Mouse (Mus musculus) heart, postnatal 0 days (tissue): ENCODE results near the gene Pld3. TPM values are rescaled to one million over a fixed set of nuclear protein-coding genes. Genes with fewer than 3 reads are reported as not detected.

Experiments
- ATAC-seq: fragments of 200-750 bp; cut with Nextera tagmentation; 2 replicates; pipeline ENCODE4 v1.8.0; 2017; ENCODE audit warnings: low read depth, moderate number of reproducible peaks, moderate library complexity; ENCODE audit not compliant: insufficient read depth
- DNase-seq: peaks from one replicate; pipeline ENCODE4 v3.0.0-alpha.2; 2016; ENCODE audit warnings: low spot score
- H3K27ac ChIP-seq: fragments of 300-500 bp; sonication (generic); 2 replicates; pipeline ENCODE4 v1.5.1; 2014; ENCODE audit warnings: low read depth, mild to moderate bottlenecking
- H3K27me3 ChIP-seq: fragments of 300-500 bp; sonication (generic); 2 replicates; pipeline ENCODE4 v1.6.1; 2014; ENCODE audit warnings: low read length, mixed read lengths; ENCODE audit not compliant: control insufficient read depth, insufficient read depth
- H3K36me3 ChIP-seq: fragments of 300-500 bp; sonication (generic); replicated peaks from 2 replicates; pipeline ENCODE4 v1.6.1; 2014; ENCODE audit warnings: low read length, mixed read lengths; ENCODE audit not compliant: control insufficient read depth, insufficient read depth
- H3K4me1 ChIP-seq: fragments of 300-500 bp; sonication (generic); 2 replicates; pipeline ENCODE4 v1.6.1; 2014; ENCODE audit warnings: antibody characterized with exemption; ENCODE audit not compliant: control insufficient read depth, insufficient read depth
- H3K4me2 ChIP-seq: fragments of 300-500 bp; sonication (generic); 2 replicates; pipeline ENCODE4 v1.6.1; 2014; ENCODE audit warnings: low read depth, mild to moderate bottlenecking, low read length, moderate library complexity
- H3K4me3 ChIP-seq: fragments of 300-500 bp; sonication (generic); 2 replicates; pipeline ENCODE4 v1.5.1; 2014; ENCODE audit warnings: low read depth, low read length
- H3K9ac ChIP-seq: fragments of 300-500 bp; sonication (generic); replicated peaks from 2 replicates; pipeline ENCODE4 v1.6.1; 2014; ENCODE audit warnings: low read depth, low read length, mixed read lengths
- H3K9me3 ChIP-seq: fragments of 300-500 bp; sonication (generic); replicated peaks from 2 replicates; pipeline ENCODE4 v1.6.1; 2016; ENCODE audit warnings: low read length; ENCODE audit not compliant: control insufficient read depth
- CTCF ChIP-seq: IDR thresholded peaks from 2 replicates; pipeline ENCODE4 v1.5.1; 2016; ENCODE audit warnings: antibody characterized with exemption, control low read depth, low read depth
- EP300 ChIP-seq: IDR thresholded peaks from 2 replicates; pipeline ENCODE4 v1.6.1; 2016; ENCODE audit warnings: antibody characterized with exemption, low read depth
- WGBS: fragments of 180-500 bp; shearing (Covaris S2); extraction: QIAGEN DNeasy Blood & Tissue Kit; methylation state at CpG from one replicate; pipeline ENCODE4 v1.1.7; 2014; 5-methylcytosine and 5-hydroxymethylcytosine counted together
- polyA plus RNA-seq: library from polyadenylated mRNA; unstranded; fragments of >200 nt; fragmentation: Nextera tagmentation; extraction: Ambion mirVana; gene quantifications from 2 replicates; pipeline ENCODE4 v1.2.1, GENCODE M21; 2015
- total RNA-seq: library from RNA; depleted of rRNA; stranded (reverse); fragments of >200 nt; gene quantifications from 2 replicates; pipeline ENCODE4 v1.2.3, GENCODE M21; 2014; ENCODE audit warnings: low replicate concordance

Gene Pld3
- total and polyA plus RNA-seq, 2 experiments from 2014 or later: 38.9 to 58.5 TPM

GRCm38 (mm10) chr7:27576914-27577313 is 23.9 kb upstream of the Pld3 start:
- no peak overlapping the region for H3K9ac ChIP-seq
- 0 out of 2 replicates have a peak, but pooled peaks have one; percentile 25 for TF ChIP-seq CTCF
- TF ChIP-seq EP300: no peak
- H3K27ac ChIP-seq: no peak overlapping the region
- no peak overlapping the region for H3K4me2 ChIP-seq
- H3K27me3 ChIP-seq: no peaks in the 10 kb centered on the region
- no peak for DNase-seq
- H3K36me3 ChIP-seq: peaks cover 90% of the 10 kb centered on the region
- no peak overlapping the region for H3K4me3 ChIP-seq
- 0 out of 2 replicates have a peak, but pooled peaks have one; percentile 10 for ATAC-seq
- WGBS: 67% methylated on average over 6 of the region's 6 CpGs
- H3K9me3 ChIP-seq: no peaks in the 10 kb centered on the region
- no peaks in the 10 kb centered on the region for H3K4me1 ChIP-seq

GRCm38 (mm10) chr7:27574124-27574880 is 21.3 kb upstream of the Pld3 start:
- Histone ChIP-seq H3K36me3 (peaks cover 87% of the 10 kb centered on the region), H3K4me1 (no peaks in the 10 kb centered on the region), H3K4me3 (no peak overlapping the region), H3K27me3 (no peaks in the 10 kb centered on the region), H3K4me2 (no peak overlapping the region), H3K9me3 (no peaks in the 10 kb centered on the region), H3K9ac (no peak overlapping the region), H3K27ac (no peak overlapping the region)
- TF ChIP-seq EP300: no peak
- TF ChIP-seq CTCF: no peak
- WGBS: 91% methylated on average over 14 of the region's 14 CpGs
- DNase-seq: no peak
- ATAC-seq: no peak

GRCm38 (mm10) chr7:27572133-27572532 is 19.1 kb upstream of the Pld3 start:
- no peaks in the 10 kb centered on the region for H3K9me3 ChIP-seq
- 95% methylated on average over 4 of the region's 4 CpGs for WGBS
- TF ChIP-seq CTCF: no peak
- TF ChIP-seq EP300: no peak
- no peaks in the 10 kb centered on the region for H3K27me3 ChIP-seq
- peaks cover 89% of the 10 kb centered on the region for H3K36me3 ChIP-seq
- no peak overlapping the region for H3K9ac ChIP-seq
- H3K4me3 ChIP-seq: no peak overlapping the region
- DNase-seq: no peak
- H3K4me2 ChIP-seq: no peak overlapping the region
- ATAC-seq: no peak
- H3K4me1 ChIP-seq: no peaks in the 10 kb centered on the region
- H3K27ac ChIP-seq: no peak overlapping the region

GRCm38 (mm10) chr7:27569580-27570224 is 16.7 kb upstream of the Pld3 start:
- Histone ChIP-seq H3K9me3 (no peaks in the 10 kb centered on the region), H3K27me3 (no peaks in the 10 kb centered on the region), H3K9ac (no peak overlapping the region), H3K4me2 (no peak overlapping the region), H3K36me3 (peaks cover 82% of the 10 kb centered on the region), H3K4me3 (no peak overlapping the region), H3K27ac (no peak overlapping the region), H3K4me1 (no peaks in the 10 kb centered on the region)
- no peak for TF ChIP-seq CTCF
- ATAC-seq (peak; percentile 30; the same call in 1 of the 2 replicates), DNase-seq (no peak)
- 82% methylated on average over 5 of the region's 5 CpGs for WGBS

GRCm38 (mm10) chr7:27560978-27561377 is 8.0 kb upstream of the Pld3 start:
- H3K27me3 ChIP-seq: no peaks in the 10 kb centered on the region
- 50% methylated on average over 1 of the region's 1 CpGs for WGBS
- H3K4me2 ChIP-seq: peak overlapping the region; percentile 61
- peak overlapping the region; percentile 36 for H3K4me3 ChIP-seq
- DNase-seq (no peak), ATAC-seq (no peak)
- no peak for TF ChIP-seq CTCF
- TF ChIP-seq EP300: no peak
- peaks cover 34% of the 10 kb centered on the region for H3K36me3 ChIP-seq
- H3K9me3 ChIP-seq: no peaks in the 10 kb centered on the region
- peak overlapping the region; percentile 38 for H3K9ac ChIP-seq
- H3K27ac ChIP-seq: peak overlapping the region; percentile 95
- H3K4me1 ChIP-seq: peaks cover 5% of the 10 kb centered on the region
